Mouse (Mus musculus) embryonic facial prominence, embryonic 11.5 days (tissue): ENCODE results near the gene Pbdc1. TPM values are rescaled to one million over a fixed set of nuclear protein-coding genes. Genes with fewer than 3 reads are reported as not detected.
"Not testable (repeated sequence)": the region's sequence is repeated elsewhere in the genome, so short reads cannot be mapped to it uniquely, and the experiment has no call there.

ENCODE experiments used
- ATAC-seq: fragments of 200-750 bp; cut with Nextera tagmentation; replicated peaks from 2 replicates; pipeline ENCODE4 v1.8.0; 2017; ENCODE audit warnings: low read depth; ENCODE audit not compliant: insufficient number of reproducible peaks, low FRiP score, low TSS enrichment
- DNase-seq: peaks from one replicate; pipeline ENCODE4 v3.0.0-alpha.2; 2015; ENCODE audit warnings: low spot score
- H3K27ac ChIP-seq: fragments of 300-500 bp; sonication (generic); replicated peaks from 2 replicates; pipeline ENCODE4 v1.5.1; 2014; ENCODE audit warnings: mild to moderate bottlenecking, low read depth, low read length, control low read depth
- H3K27me3 ChIP-seq: fragments of 300-500 bp; sonication (generic); 2 replicates; pipeline ENCODE4 v1.6.1; 2014; ENCODE audit warnings: mild to moderate bottlenecking, low read length, moderate library complexity, mixed read lengths; ENCODE audit not compliant: control insufficient read depth, insufficient read depth
- H3K36me3 ChIP-seq: fragments of 300-500 bp; sonication (generic); replicated peaks from 2 replicates; pipeline ENCODE4 v1.6.1; 2014; ENCODE audit warnings: low read depth, mild to moderate bottlenecking, low read length, moderate library complexity, mixed read lengths; ENCODE audit not compliant: control insufficient read depth, insufficient read depth
- H3K4me1 ChIP-seq: fragments of 300-500 bp; sonication (generic); 2 replicates; pipeline ENCODE4 v1.6.1; 2014; ENCODE audit warnings: low read length, mixed read lengths; ENCODE audit not compliant: control insufficient read depth, insufficient read depth
- H3K4me2 ChIP-seq: fragments of 300-500 bp; sonication (generic); 2 replicates; pipeline ENCODE4 v1.6.1; 2014; ENCODE audit warnings: low read depth, mild to moderate bottlenecking, control low read depth, low read length, moderate library complexity
- H3K4me3 ChIP-seq: fragments of 300-500 bp; sonication (generic); 2 replicates; pipeline ENCODE4 v1.5.1; 2014; ENCODE audit warnings: low read depth, low read length, control low read depth
- H3K9ac ChIP-seq: fragments of 300-500 bp; sonication (generic); replicated peaks from 2 replicates; pipeline ENCODE4 v1.6.1; 2014; ENCODE audit warnings: mild to moderate bottlenecking, control low read depth, low read length
- H3K9me3 ChIP-seq: fragments of 300-500 bp; sonication (generic); replicated peaks from 2 replicates; pipeline ENCODE4 v1.6.1; 2016; ENCODE audit warnings: mild to moderate bottlenecking, low read length, inconsistent platforms, mixed read lengths; ENCODE audit not compliant: control insufficient read depth
- WGBS: fragments of 180-500 bp; shearing (Covaris S2); extraction: QIAGEN DNeasy Blood & Tissue Kit; methylation state at CpG from one replicate; pipeline ENCODE4 v1.1.7; 2014; 5-methylcytosine and 5-hydroxymethylcytosine counted together
- polyA plus RNA-seq: library from polyadenylated mRNA; unstranded; fragments of >200 nt; fragmentation: Nextera tagmentation; extraction: Ambion mirVana; gene quantifications from 2 replicates; pipeline ENCODE4 v1.2.1, GENCODE M21; 2014

Pbdc1 gene
- 76.1 and 78.9 TPM in 2 replicates for polyA plus RNA-seq

DNA sequence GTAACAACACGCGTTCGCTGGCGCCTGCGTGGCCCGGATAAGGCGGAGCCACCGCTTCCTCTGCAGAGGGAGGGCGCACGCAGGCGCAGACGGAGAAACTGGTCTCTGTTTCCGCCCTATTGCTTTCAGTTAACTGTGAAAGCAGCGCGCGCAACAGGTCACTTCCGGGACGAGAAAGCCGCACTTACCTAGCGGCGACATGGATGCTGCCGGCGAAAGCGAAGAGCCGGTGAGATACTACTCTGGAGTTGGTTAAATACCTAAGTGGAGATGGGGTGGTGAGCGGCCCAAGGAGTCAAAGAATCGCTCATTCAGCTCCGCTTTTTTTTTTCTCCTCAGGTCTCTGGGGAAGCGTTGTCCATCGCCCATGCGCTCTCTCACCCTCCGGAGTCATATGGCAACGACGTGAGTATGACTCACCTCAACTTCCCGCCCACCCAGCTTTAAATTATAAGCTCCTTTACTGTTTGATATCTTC lies at the start of gene Pbdc1:
Gene Pbdc1, plus strand, starts transcription at position 142 of the 478 bp plus-strand sequence.
- Histone ChIP-seq H3K4me1 (no peaks in the 10 kb centered on the region), H3K36me3 (no peaks in the 10 kb centered on the region), H3K27me3 (no peaks in the 10 kb centered on the region), H3K4me3 (peak within 1 kb of the TSS; percentile 29), H3K9me3 (no peaks in the 10 kb centered on the region), H3K4me2 (peak within 1 kb of the TSS; percentile 49), H3K27ac (no peak within 1 kb of the TSS), H3K9ac (peak within 1 kb of the TSS; percentile 53)
- DNase-seq, result peak; percentile 90
- peak; percentile 97 for ATAC-seq
- under 1% methylated on average over 35 of the region's 35 CpGs for whole genome bisulfite sequencing

DNA sequence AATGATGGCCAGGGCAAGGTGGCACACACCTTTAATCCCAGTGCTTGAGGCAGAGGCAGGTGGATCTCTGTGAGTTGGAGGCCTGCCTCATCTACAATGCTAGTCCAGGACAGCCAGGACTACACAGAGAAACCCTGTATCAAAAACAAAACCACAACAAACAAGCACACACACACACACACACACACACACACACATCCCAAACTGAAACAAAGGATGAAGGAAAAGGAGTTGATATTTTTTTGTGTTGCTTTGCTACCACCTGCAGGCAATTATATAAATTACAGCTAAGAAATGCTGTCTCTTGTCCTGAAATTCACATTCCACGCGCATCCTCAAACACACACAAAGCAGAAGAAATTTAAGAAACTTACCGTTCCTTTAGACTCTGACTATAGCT lies 41.9 kb upstream of the Pbdc1 start:
- Histone ChIP-seq H3K9me3 (no peaks in the 10 kb centered on the region), H3K27me3 (no peaks in the 10 kb centered on the region), H3K36me3 (no peaks in the 10 kb centered on the region), H3K9ac (no peak overlapping the region), H3K4me3 (no peak overlapping the region), H3K4me1 (no peaks in the 10 kb centered on the region), H3K4me2 (no peak overlapping the region), H3K27ac (no peak overlapping the region)
- WGBS, result 89% methylated on average over 3 of the region's 3 CpGs
- peak; percentile 10 for DNase-seq
- ATAC-seq, result no peak

DNA sequence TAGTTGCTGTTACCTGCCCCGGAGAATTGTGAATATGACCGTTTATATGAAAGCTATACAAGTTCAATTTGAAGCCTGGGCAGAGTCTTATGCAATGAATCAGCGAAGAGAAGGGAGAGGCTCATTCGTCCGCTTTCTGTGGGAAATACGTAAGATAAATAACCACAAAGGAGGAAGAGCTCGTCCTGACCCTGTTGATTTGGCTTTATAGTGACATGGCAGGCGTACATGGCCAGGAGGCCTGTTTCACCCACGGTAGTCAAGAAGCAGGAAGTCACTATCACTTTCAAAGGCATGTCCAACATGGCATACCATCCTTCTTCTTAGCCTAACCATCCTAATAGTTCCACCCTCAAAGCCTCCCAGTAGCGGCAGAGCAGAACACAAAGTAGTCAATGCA lies 15.3 kb upstream of the Pbdc1 start:
- no peaks in the 10 kb centered on the region; the same call in 1 of the 2 replicates for H3K36me3 ChIP-seq
- ATAC-seq, result no peak
- 94% methylated on average over 10 of the region's 10 CpGs for WGBS

DNA sequence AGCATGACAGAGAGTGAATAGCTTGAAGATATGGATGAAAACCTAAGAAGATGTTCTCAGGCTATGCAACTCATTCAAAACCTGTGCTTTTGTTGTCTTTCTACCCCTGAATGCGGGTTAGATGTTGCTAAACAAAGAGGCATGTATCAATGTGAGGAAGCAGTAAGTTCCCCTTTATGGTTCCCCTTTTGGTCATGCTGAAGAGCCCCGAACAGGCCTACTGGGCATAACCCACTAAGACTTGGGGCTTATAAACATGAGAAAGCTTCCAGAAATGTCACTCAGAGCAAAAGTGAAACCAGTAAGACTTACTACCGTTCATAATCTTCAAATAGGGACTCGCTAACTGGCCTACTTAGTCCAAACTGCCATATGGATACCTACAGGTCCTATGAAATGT lies 14.8 kb upstream of the Pbdc1 start:
- H3K36me3 ChIP-seq, result no peaks in the 10 kb centered on the region
- no peaks in the 10 kb centered on the region for H3K4me1 ChIP-seq
- H3K27me3 ChIP-seq, result no peaks in the 10 kb centered on the region
- no peak overlapping the region for H3K4me3 ChIP-seq
- H3K9me3 ChIP-seq, result no peaks in the 10 kb centered on the region
- H3K27ac ChIP-seq, result no peak overlapping the region
- DNase-seq (no peak), ATAC-seq (no peak)
- H3K4me2 ChIP-seq, result no peak overlapping the region
- H3K9ac ChIP-seq, result no peak overlapping the region
- 87% methylated on average over 4 of the region's 4 CpGs for WGBS

More for the DNA sequence above, 15.3 kb upstream of the Pbdc1 start:
- Histone ChIP-seq H3K9me3 (no peaks in the 10 kb centered on the region), H3K4me1 (no peaks in the 10 kb centered on the region), H3K9ac (no peak overlapping the region), H3K4me3 (no peak overlapping the region), H3K4me2 (no peak overlapping the region), H3K27ac (no peak overlapping the region), H3K27me3 (no peaks in the 10 kb centered on the region)
- DNase-seq, result no peak

DNA sequence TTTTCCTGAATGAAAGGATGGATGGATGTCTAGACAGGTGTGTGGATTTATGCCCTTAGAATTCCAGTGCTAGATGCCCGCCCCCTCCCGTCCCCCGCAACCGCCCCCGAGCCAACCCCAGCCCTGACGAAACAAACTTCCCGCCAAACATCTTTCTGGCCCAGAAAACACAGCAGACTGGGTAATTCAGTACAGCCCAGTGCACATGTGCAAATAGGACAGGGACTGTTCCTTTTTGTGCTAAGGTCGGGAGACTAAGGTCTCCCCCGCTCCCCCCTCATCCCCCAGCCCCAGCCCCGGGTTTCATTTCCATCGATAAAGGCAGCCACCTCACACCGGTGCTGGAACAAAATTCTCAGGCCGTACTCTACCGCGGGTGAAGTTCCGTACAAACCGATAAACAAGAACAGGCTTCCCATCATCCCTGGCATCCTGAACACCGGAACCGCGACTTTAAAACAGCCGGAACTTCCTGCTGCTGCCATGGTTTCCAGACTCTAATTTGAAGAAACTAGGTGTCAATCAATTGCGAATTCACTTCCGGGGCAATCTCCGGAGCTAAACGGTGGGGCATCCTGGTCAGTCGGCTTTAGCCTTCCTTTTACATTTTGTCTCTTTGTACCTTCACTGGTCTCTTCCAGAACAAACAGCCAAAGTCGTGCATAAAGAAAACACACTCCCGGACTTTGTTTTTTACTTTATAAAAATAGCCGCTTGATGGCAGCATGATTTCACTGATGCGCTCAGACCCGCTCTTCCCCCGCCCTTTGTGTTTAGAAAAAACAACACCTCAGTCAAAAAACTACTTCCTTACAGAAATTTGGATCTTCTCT lies 9.7 kb upstream of the Pbdc1 start:
- DNase-seq (peak; percentile 93), ATAC-seq (peak; percentile 90)
- H3K36me3 ChIP-seq, result no peaks in the 10 kb centered on the region
- peak overlapping the region; percentile 36 for H3K4me2 ChIP-seq
- peak overlapping the region; percentile 59 for H3K4me3 ChIP-seq
- H3K4me1 ChIP-seq, result no peaks in the 10 kb centered on the region
- no peak overlapping the region for H3K27ac ChIP-seq
- no peaks in the 10 kb centered on the region for H3K27me3 ChIP-seq
- H3K9ac ChIP-seq, result peak overlapping the region; percentile 51
- 2% methylated on average over 32 of the region's 32 CpGs for WGBS
- H3K9me3 ChIP-seq, result no peaks in the 10 kb centered on the region

DNA sequence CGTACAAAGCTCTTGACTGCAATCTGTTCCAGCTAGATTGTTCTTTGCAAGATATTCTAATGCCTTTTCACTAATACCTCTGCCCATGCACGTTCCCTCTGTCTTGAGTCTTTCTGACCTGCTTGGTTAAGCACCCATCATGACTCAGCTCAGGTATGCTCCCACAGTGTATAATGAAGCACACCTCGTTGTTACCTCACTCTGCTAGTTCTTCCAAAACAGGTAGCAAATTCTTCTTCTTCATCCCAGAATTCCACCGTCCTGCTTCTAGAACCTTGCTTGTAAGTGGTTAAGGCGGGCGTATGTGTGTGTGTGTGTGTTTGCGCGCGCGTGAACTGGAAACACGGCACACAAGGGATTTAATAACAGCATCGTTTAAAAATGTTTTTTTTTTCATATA lies 405 bp upstream of the Pbdc1 start:
- H3K36me3 ChIP-seq, result no peaks in the 10 kb centered on the region
- peak overlapping the region; percentile 27 for H3K4me2 ChIP-seq
- WGBS, result 9% methylated on average over 12 of the region's 12 CpGs
- H3K9ac ChIP-seq, result 0 out of 2 replicates have a peak overlapping the region, but pooled peaks have one; percentile 7
- DNase-seq (no peak), ATAC-seq (peak; percentile 77; the same call in 1 of the 2 replicates)
- no peak overlapping the region for H3K27ac ChIP-seq
- H3K9me3 ChIP-seq, result no peaks in the 10 kb centered on the region
- no peaks in the 10 kb centered on the region for H3K27me3 ChIP-seq
- H3K4me3 ChIP-seq, result peak overlapping the region; percentile 29
- no peaks in the 10 kb centered on the region for H3K4me1 ChIP-seq

DNA sequence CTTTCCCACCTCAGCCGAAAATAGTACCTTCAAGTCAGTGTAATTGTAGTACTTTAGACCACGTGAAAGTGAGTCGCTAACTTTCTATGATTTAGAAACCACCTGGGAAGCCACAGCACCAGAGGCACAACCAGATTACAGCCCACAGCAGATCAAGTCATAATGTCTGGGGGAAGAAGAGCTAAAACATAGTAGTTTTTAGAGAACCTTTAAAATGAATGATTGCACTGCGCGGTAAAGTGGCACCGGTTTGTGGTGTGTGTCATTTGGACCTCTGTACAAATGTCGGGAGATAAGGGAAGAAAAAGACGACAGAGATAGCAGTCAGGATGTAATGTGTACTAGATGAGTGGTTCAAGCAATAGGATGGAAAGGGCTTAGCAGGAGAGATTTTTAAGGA lies 540 bp downstream of the Pbdc1 start:
- Histone ChIP-seq H3K9ac (peak overlapping the region; percentile 53), H3K9me3 (no peaks in the 10 kb centered on the region), H3K36me3 (no peaks in the 10 kb centered on the region), H3K4me3 (peak overlapping the region; percentile 29), H3K4me1 (no peaks in the 10 kb centered on the region), H3K27ac (no peak overlapping the region), H3K4me2 (peak overlapping the region; percentile 49), H3K27me3 (no peaks in the 10 kb centered on the region)
- 9% methylated on average over 8 of the region's 8 CpGs for WGBS
- DNase-seq, result no peak
- no peak for ATAC-seq

DNA sequence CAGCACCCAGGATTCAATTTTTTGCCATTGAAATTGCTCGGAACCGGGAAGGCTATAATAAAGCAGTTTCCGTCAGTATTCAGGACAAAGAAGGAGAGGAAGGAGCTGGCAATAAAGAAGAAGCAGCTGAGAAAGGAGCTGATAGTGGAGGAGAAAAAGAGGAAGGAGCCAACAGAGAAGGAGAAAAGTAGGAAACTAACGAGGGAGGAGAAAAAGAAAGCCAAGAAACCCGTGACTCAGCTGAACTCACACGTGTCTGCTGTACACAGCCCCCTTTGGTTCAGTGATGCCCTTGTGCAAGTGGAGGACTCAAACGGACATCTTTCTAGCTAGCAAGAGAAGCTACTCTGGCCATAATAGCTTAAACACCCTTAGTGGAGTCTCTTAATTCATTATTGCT lies 3.5 kb downstream of the Pbdc1 start:
- H3K4me2 ChIP-seq, ATAC-seq, H3K27me3 ChIP-seq, H3K27ac ChIP-seq, H3K9ac ChIP-seq, DNase-seq, H3K9me3 ChIP-seq, H3K36me3 ChIP-seq, H3K4me1 ChIP-seq, H3K4me3 ChIP-seq: not testable (repeated sequence)
- 86% methylated on average over 7 of the region's 7 CpGs for WGBS
